Mouse (Mus musculus) common myeloid progenitor, adult 5-6 weeks (primary cell): ENCODE results near the gene Slamf6. TPM values are rescaled to one million over a fixed set of nuclear protein-coding genes. Genes with fewer than 3 reads are reported as not detected.
A peak's percentile ranks its signal among the peaks of the same experiment; 100 is the strongest.
"Not testable (repeated sequence)": the region's sequence is repeated elsewhere in the genome, so short reads cannot be mapped to it uniquely, and the experiment has no call there.

ENCODE experiments used
- ATAC-seq: replicated peaks from 2 replicates; pipeline ENCODE4 v1.8.0; 2016; ENCODE audit warnings: low read depth, mild to moderate bottlenecking, moderate TSS enrichment, inconsistent platforms; ENCODE audit not compliant: poor library complexity, severe bottlenecking
- total RNA-seq: library from RNA; stranded (forward); fragments of 200-1000, 187-1606 nt; gene quantifications from 2 replicates; pipeline ENCODE4 v1.2.3, GENCODE M21; 2017

Gene Slamf6
- 0.10 and 0.87 TPM in 2 replicates for total RNA-seq

DNA sequence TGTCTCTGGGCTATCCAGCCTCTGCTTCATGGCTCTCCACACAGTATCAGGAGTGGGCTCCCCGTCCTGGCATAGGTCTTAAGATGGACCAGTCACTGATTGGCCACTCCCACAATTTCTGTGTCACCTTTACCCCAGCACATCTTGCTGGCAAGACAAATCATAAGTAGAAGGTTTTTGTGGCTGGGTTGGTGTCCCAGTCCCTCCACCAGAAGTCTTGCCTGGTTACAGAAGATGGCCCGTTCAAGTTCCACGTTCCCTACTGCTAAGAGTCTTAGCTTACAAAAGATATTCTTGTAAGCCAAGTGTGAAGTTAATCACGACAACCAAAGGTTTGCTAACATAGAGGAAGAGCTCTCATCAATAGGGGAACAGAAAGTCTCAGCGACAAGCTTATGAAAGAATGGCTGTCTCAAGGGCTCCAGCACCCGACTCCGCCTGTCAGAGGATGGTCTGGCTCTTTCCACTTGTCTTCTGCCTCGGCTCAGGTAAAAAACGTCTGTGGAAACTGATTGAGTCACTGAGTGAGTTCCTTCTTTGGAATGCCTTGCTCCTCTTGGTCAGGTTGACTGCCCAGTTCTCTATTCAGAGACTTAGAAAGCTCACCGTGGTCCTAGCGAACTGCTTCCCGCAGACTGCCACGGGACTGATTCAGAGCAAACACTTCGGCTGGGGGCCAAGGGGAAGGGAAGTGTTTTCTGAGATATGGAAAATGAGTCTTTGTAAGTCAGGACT is at the start of gene Slamf6:
Gene Slamf6 (plus strand): TSS at position 211 of the 735 bp plus-strand sequence.
- ATAC-seq, result peak; percentile 63

DNA sequence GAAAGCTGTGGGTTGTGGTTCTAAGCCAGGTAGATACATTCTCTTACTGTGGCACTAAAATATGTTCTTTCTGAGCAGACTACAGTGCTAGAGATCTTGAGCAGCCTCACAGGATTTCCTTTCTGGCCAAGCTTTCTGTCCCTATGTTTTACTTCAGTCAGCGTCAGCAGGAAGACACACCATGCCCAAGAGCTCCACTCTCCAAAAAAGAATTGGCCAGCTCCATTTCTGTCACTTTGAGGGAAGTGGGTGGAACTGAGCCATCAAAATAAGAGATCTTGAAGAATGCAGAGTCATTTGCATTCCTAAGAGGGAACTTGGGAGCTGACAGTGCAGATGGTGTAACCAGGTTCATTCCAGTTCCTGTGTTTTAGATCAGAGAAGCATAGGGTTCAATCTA is 30.3 kb upstream of the Slamf6 start:
- ATAC-seq, result no peak

DNA sequence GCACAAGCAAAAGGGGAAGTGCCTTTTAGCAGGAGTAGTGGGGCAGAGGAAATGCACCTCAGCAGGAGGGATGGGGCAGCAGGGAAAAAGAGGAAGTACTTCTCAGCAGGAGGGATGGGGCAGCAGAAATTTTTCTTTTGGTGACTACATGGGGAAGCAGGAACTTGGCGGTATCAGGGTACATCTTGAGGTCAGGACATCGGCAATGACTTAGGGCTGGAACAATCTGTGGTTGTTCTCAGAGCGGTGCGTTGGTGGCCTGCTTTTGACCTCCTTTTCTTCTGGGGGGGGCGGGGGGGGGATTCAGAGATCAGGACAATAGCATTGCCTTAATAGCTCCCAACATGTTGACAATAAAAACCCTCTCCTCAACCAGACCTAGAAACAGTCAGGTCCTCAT is 22.0 kb upstream of the Slamf6 start, which contains the start of gene Gm10521:
Gene Gm10521 (plus strand): TSS at position 301 of the 400 bp plus-strand sequence.
- ATAC-seq, result not testable (repeated sequence)

DNA sequence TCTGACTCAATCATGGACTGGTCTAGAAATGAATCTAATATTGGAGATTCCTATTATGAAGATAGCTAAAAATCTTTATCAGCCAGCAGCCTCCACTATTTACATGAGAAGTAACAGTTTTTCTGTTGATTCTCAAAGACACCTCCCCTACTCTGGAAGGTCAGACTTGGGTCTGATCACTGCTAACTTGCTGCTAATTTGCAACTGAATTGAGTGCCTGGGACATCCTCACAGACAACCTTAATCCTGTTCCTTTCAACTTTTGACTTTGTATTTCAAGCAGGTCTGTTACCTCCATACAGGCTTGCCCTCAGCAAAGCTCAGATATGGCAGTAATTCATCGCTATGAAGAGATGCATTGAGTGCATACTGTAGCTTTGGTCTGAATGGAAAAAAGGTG is 13.3 kb upstream of the Slamf6 start:
- ATAC-seq, result no peak

DNA sequence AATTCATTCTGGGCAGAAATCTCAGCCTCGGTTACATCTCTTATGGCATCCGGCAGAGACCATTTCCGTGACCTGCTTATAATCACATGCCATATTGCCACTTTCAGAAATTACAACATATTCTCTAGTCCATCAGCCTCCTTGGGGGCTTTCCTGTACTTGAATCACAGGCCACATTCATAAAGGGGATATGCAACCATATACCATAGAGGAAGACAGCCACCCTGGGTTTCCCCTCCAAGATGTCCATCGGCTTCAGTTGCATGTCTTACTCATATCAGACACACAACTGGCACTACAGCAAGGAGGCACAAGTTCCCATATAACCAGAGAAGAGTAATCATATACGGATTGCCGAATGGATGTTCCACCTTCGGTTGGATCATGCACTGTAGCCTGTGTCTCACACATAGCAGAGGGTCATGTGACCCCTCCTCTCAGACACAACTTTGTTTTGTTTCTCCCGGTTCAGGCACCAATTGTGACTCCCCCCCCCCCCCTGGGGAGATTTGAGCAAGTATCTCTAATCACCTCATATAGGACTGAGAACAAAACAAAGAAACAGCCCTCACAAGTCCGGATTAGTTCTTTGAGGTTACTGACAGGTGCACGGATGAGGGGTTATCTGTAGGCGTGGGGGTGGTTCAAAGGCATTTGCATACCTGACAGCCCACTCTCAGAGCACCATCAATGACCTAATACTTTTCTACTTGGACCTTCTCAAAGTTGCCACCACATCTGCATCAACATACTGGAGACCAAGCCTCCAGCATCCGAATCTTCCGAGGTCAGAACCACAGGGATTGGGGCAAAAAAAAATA is 1.5 kb upstream of the Slamf6 start:
- no peak for ATAC-seq

DNA sequence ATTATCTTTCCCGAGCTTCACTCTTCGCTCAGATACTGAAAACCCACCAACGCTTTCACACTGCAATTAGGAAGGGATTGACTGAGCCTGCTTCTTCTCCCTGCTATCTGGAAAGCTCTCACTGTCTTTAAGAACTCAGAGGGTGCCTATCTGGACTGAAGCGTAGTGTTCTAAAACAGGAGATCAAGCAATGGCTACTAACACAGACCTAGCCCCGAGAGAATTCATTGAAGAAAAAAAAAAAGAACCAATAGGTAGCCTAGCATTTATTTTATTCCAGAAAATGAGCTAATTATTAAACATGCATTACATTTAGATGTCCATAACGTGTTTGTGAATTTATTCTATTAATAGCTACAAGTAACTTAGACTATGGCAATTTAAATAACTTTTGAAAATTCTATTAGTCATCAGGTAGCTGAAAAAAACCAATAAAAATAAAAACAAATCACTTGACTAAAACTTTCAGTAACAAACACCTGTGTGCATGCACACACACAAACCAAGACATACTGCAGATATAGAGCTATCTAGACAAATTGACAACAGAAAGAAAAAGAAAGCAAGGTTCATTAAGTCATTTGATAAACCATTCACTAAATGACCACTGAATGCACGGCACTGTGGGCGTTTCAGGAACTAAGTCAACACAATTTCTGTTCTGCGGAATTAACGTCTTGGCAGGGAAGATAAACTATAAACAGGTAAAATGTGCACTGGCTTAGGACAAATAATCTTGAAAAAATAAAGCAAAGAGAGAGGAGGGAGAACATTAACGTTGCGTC is 1.0 kb downstream of the Slamf6 start:
- ATAC-seq, result no peak

DNA sequence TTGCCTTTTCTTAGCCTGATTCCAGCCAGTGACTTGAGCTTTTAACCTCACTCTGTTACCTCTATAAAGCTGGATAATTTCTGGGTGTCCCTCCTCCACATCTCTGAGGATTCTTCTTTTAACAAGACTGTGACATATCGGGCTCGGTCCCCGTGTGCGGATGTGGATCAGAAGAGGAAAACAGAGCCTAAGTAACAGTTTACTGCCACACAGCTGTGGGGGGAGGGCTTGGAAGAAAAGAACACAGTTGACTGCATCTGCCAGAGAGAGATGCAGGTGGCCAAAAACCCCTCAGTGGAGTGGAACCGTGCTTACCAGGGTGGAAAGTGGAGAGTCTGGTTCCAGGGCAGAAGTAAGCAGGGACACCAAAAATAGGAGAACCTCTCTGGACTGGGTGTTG is 1.9 kb downstream of the Slamf6 start:
- no peak for ATAC-seq

DNA sequence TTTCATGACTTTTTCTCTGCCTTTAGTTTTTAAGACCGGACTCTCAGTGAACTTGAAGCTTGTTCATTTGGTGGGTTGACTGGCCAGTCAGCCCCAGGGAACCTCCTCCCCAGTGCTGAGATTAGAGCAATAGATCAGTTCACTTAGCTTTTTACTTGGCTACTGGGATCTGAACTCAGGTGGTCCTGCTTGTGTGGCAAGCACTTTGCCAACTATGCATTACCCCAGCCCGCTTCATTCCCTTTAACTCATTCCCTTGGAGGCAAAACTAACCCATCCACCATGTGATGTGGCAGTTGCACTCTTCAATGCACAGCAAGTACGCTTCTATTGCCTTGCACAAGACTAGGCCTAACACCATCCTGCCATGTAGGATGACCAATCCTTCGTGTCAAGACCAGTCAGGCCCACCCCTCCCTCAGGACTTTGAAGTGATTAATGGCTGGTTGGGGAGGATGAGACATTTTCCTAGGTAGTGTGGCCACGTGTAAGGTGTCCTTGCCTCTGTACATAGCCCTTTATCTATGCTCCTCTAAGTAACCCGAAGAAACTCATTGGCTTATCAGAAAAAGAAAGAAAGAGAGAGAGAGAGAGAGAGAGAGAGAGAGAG is 2.7 kb downstream of the Slamf6 start:
- no peak for ATAC-seq

DNA sequence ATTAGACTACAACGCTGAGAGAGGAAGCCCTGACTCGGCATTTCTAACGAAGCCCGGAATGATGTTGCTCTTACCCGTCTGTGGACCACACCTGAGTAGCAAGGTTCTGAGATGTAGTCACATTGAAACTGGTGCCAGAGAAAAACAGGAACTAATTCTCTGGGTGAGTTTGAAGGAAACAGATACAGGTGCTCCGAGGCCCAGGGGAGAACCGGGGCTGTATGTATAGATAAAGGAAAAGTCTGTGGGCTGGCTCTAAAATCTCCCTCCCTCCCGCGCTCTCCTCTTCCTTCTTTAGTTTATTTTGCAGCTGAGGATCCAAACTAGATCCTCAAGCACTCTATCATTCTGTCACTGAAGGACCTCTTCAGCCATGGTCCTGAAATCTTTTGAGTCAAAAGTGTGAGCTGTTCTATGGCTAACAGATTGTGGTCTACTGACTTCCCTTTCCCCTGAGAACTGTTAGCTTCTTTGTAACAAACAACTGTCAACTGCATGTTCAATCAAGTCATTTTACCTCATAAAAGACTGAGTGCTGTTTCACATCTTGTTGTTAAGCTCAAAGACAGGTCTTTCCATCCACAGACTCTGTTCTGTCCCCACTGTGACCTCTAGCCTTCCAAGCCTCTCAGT is 3.8 kb downstream of the Slamf6 start:
- ATAC-seq, result peak; percentile 66

DNA sequence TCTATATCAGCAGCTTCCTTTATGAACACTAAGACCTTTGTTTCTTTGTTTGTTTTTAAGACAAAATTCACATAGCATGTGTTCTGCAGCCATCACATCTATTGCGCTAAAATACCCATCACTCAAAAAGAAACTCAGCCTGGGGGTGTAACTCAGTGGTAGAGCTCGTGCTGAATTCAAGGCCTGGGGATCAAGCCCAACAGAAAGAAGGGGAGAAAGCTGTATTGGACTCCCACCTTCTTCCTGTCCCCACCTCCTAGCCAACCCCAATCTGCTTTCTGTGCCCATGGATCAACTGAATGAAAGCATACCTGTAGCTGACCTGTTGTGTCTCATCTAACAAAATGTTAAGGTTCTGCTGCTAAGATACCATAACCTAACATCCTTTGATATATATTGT is 4.3 kb downstream of the Slamf6 start:
- ATAC-seq, result no peak

DNA sequence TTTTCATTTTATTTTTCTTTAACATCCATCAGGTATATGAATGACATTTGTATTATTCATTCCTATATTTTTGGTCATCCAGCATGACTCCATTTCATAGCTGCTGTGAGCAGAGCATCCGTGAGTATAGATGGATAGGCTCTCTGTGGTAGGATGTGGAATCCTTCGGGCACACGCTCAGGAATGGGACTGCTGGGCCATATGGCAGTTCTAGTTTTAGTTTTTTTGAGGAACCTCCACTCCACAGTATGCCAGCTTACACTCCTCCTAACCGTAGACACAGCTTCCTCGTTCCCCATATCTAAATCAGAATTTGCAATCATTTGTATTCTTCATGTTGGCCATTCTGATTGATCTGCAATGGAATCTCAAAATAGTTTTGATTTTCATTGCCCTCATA is 5.5 kb downstream of the Slamf6 start:
- ATAC-seq, result no peak

DNA sequence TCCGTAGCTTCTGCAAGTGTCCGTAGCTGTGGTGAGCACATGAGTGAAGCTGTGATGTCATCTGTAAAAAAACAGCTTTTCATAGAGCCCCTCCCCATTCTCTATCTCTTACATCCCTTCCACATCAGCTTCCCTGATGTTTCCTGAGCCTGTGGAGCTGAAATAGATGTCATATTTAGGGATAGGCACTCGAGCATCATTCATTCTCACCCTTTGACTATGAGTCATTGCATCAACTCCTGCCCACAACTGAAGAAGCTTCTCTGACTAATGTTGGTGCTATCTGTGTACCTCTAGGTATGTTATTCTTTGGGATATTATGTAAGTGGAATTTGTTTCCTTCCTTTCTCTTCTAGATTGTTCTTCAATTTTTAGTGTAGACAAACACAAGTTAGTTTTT is 7.6 kb downstream of the Slamf6 start:
- ATAC-seq, result no peak

DNA sequence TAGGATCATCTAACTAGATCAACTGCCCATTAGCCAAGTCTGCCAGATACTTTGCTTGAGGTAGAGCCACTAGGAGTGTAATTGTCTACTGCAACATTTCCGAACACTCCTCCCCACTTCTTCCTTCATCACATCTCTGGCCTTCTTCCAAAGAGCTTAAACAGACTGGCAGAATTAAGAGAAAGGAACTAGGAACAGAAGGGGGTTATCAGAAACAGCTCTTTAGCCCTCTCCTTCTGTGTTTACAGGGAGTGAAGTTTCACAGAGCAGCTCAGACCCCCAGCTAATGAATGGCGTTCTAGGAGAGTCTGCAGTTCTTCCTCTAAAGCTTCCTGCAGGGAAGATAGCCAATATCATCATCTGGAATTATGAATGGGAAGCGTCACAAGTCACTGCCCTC is 16.5 kb downstream of the Slamf6 start:
- ATAC-seq, result no peak

DNA sequence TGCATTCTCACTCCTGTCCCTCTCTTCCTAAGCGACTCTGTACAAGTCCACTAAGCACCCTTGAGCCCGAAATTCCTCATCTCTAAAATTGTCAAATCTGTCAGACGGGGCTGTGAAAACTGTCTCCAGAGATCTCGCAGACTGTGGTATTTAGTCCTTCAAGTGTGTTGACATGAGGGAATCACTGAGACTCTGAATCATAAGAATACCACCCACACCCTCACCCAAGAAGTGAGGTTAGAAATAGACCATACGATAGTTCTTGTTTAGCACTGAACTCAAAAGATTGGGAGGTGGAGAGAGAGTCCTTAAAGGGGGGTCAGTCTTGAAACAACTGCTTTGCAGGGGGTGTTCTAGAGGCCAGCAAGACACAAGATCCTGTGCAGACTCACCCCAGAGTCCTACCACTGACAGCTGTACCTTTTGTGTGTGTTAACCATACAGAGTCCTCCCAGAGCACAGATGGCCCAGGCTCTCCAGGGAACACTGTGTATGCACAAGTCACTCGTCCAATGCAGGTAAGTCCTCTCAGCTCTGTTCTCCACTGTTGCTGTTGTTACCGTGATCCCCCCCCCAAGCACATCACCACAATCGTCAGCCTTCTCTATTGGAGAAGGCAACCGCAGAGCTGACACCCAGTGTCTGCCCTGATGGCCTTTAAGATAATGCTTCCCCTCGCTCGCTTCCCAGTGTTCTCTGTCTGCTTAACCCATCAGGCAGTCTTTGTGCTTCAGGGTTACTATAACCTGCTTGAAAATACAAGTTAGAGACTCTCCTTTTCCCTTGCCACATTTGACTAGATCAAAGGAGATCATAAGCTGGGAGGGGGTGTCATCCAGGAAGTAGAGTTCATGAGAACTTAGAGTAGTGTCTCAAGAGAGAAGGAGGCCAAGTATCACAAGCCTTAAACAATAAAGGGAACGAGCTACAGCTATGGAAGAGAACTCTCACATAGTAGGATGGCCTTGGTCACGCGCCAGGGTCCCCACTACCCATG is 21.9 kb downstream of the Slamf6 start:
- no peak for ATAC-seq

DNA sequence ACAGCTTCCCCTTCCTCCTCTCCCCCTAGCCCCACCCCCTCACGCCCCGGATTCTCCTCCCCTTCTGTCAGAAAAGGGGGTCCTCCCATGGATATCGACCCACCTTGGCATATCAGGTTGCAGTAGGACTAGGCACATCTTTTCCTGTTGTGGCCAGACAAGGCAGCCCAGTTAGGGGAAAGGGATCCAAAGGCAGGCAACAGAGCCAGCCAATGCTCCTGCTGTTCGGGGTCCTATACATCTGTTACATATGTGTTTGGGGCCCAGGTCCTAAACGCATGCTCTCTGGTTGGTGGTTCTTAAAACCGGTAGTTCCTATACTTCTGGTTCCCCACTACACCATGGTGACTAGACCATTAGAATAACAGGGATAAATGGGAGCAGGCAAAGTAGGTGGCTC is 23.3 kb downstream of the Slamf6 start:
- ATAC-seq, result no peak

DNA sequence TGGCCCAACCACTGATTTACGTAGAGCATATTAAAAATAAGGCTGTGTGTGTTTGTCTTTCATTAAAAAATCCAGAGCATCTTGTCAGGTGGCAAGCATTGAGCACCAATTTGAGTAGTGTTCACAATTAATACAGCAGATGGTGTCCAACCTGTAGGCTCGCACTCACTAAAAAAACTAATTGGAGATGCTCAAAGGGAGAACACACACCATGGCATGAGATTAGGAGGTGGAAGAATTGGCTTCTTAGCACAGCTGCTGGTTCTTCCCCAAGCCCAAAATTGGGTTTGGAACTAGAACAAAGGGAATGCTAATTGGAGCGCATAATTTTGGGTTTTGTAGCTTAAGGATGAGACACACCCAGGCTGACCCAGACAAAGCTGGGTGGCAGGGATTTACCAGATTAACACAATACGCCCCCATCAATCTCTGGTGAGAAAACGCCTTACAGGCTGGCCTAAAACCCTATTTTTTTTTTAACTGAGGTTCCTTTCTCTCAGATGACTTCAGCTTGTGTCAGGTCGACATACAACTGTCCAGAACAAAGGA is 29.2 kb downstream of the Slamf6 start:
- no peak for ATAC-seq

DNA sequence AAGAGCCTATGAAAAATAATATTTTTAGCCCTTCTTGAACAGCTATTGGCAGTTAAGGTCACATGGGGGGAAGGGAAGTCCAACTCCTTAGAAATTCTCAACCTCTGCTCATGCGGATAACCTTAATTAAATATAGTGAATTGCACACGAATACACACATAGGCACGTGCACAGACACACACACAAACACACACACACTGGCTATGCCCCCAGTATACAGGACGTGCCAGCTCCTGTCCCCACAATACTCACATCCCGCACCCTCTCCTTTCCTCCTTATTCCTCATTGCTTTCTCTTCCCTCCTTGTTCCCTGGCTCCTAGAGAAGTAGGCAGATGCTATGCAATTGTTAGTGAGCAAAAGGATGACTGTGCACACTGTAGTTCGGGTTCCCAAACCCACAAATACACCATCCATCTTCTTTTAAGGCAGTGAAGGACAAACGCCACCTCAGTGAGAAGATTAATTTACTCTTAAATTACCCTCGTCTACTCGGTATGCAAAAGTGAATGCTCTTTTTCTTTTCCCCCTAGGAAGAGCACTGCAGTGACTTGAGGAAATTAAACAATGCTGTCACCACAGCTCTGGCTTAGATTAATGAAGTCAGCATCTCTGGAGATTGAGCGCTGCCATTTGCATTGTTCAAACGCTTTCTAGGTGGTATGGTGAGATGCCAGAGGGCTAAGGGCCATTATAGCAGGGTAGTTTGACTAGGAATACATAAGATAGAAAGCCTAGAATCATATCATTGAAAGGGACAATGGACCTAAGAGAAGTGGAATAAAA is 31.0 kb downstream of the Slamf6 start:
- no peak for ATAC-seq
